Mouse (Mus musculus) E14TG2a.4 (cell line): ENCODE measurements around the gene Gm4871.
"Not testable (repeated sequence)": the region's sequence is repeated elsewhere in the genome, so short reads cannot be mapped to it uniquely, and the experiment has no call there.

Source experiments
- CTCF ChIP-seq: conservative IDR thresholded peaks from 2 replicates; pipeline ENCODE4 v1.5.1; 2014; ENCODE audit warnings: low read length
- NANOG ChIP-seq: IDR thresholded peaks from 2 replicates; pipeline ENCODE4 v1.6.1; 2014; ENCODE audit warnings: borderline replicate concordance, low read length, mixed read lengths
- POU5F1 ChIP-seq: IDR thresholded peaks from 2 replicates; pipeline ENCODE4 v1.6.1; 2014; ENCODE audit warnings: low read length, borderline replicate concordance

GRCm38 (mm10) chr5:145042690-145043089 is 10.1 kb upstream of the Gm4871 start, which contains the start of gene 1700018F24Rik:
- TF ChIP-seq CTCF, POU5F1, NANOG: not testable (repeated sequence)
